Mouse (Mus musculus): ENCODE measurements around the gene Cast. TPM values are rescaled to one million over a fixed set of nuclear protein-coding genes. Genes with fewer than 3 reads are reported as not detected.

The Cast gene
- polyA plus RNA-seq, 1 experiment from 2014 or later, result 24.4 TPM

GRCm38 (mm10) chr13:74807446-74808151, 1.0 kb downstream of the Cast start:
- Histone ChIP-seq H3K9me3 (replicated peaks; ENCODE audit: control insufficient read depth, low read length) (no peaks in the 10 kb centered on the region), H3K4me2 (ENCODE audit: low read depth, low read length) (peak overlapping the region; percentile 94), H3K27ac (replicated peaks; ENCODE audit: low read depth, low read length) (0 out of 2 replicates have a peak overlapping the region, but pooled peaks have one; percentile 8), H3K36me3 (replicated peaks; ENCODE audit: control insufficient read depth, insufficient read depth, low read depth, low read length) (no peaks in the 10 kb centered on the region), H3K4me1 (ENCODE audit: control insufficient read depth, insufficient read depth, low read length) (no peaks in the 10 kb centered on the region), H3K9ac (replicated peaks; ENCODE audit: low read length) (peak overlapping the region; percentile 67), H3K4me3 (ENCODE audit: low read depth, low read length) (peak overlapping the region; percentile 72), H3K27me3 (ENCODE audit: control insufficient read depth, insufficient read depth, low read length) (no peaks in the 10 kb centered on the region)
- under 1% methylated on average over 28 of the region's 31 CpGs for WGBS
- ATAC-seq (replicated peaks; ENCODE audit: insufficient number of reproducible peaks, low FRiP score, low TSS enrichment, low read depth), result peak; percentile 91
- peak; percentile 61 for DNase-seq (ENCODE audit: low spot score)

- no peak overlapping the region for H3K27ac ChIP-seq (replicated peaks; ENCODE audit: low read depth, low read length)
- no peak overlapping the region for H3K9ac ChIP-seq (replicated peaks; ENCODE audit: low read length)
- no peaks in the 10 kb centered on the region for H3K27me3 ChIP-seq (ENCODE audit: control insufficient read depth, insufficient read depth, low read length)
- H3K36me3 ChIP-seq (replicated peaks; ENCODE audit: control insufficient read depth, insufficient read depth, low read depth, low read length), result no peaks in the 10 kb centered on the region
- 53% methylated on average over 5 of the region's 5 CpGs for WGBS
- H3K4me1 ChIP-seq (ENCODE audit: control insufficient read depth, insufficient read depth, low read length), result no peaks in the 10 kb centered on the region
- H3K4me2 ChIP-seq (ENCODE audit: low read depth, low read length), result no peak overlapping the region
- no peaks in the 10 kb centered on the region for H3K9me3 ChIP-seq (replicated peaks; ENCODE audit: control insufficient read depth, low read length)
- no peak for DNase-seq (ENCODE audit: low spot score)
- H3K4me3 ChIP-seq (ENCODE audit: low read depth, low read length), result no peak overlapping the region
- ATAC-seq (replicated peaks; ENCODE audit: insufficient number of reproducible peaks, low FRiP score, low TSS enrichment, low read depth), result no peak
Measured at GRCm38 (mm10) chr13:74806934-74807333, 1.7 kb downstream of the Cast start.

GRCm38 (mm10) chr13:74794435-74794834, 14.2 kb downstream of the Cast start:
- WGBS, result 68% methylated on average over 1 of the region's 1 CpGs
- no peak overlapping the region for H3K4me2 ChIP-seq (ENCODE audit: low read depth, low read length)
- H3K9me3 ChIP-seq (replicated peaks; ENCODE audit: control insufficient read depth, low read length), result no peaks in the 10 kb centered on the region
- no peaks in the 10 kb centered on the region for H3K36me3 ChIP-seq (replicated peaks; ENCODE audit: control insufficient read depth, insufficient read depth, low read depth, low read length)
- ATAC-seq (replicated peaks; ENCODE audit: insufficient number of reproducible peaks, low FRiP score, low TSS enrichment, low read depth) (no peak), DNase-seq (ENCODE audit: low spot score) (no peak)
- H3K27ac ChIP-seq (replicated peaks; ENCODE audit: low read depth, low read length), result no peak overlapping the region
- no peaks in the 10 kb centered on the region for H3K27me3 ChIP-seq (ENCODE audit: control insufficient read depth, insufficient read depth, low read length)
- no peak overlapping the region for H3K9ac ChIP-seq (replicated peaks; ENCODE audit: low read length)
- H3K4me3 ChIP-seq (ENCODE audit: low read depth, low read length), result no peak overlapping the region
- no peaks in the 10 kb centered on the region for H3K4me1 ChIP-seq (ENCODE audit: control insufficient read depth, insufficient read depth, low read length)

- DNase-seq (ENCODE audit: low spot score) (no peak), ATAC-seq (replicated peaks; ENCODE audit: insufficient number of reproducible peaks, low FRiP score, low TSS enrichment, low read depth) (no peak)
- H3K27me3 ChIP-seq (ENCODE audit: control insufficient read depth, insufficient read depth, low read length), result no peaks in the 10 kb centered on the region
- no peak overlapping the region for H3K4me3 ChIP-seq (ENCODE audit: low read depth, low read length)
- WGBS, result 0% methylated on average over 1 of the region's 1 CpGs
- no peak overlapping the region for H3K27ac ChIP-seq (replicated peaks; ENCODE audit: low read depth, low read length)
- no peaks in the 10 kb centered on the region for H3K9me3 ChIP-seq (replicated peaks; ENCODE audit: control insufficient read depth, low read length)
- H3K9ac ChIP-seq (replicated peaks; ENCODE audit: low read length), result no peak overlapping the region
- no peaks in the 10 kb centered on the region for H3K4me1 ChIP-seq (ENCODE audit: control insufficient read depth, insufficient read depth, low read length)
- H3K36me3 ChIP-seq (replicated peaks; ENCODE audit: control insufficient read depth, insufficient read depth, low read depth, low read length), result no peaks in the 10 kb centered on the region
- no peak overlapping the region for H3K4me2 ChIP-seq (ENCODE audit: low read depth, low read length)
Measured at GRCm38 (mm10) chr13:74787681-74788080, 20.9 kb downstream of the Cast start.

- H3K4me2 ChIP-seq (ENCODE audit: low read depth, low read length), result no peak overlapping the region
- no peaks in the 10 kb centered on the region for H3K36me3 ChIP-seq (replicated peaks; ENCODE audit: control insufficient read depth, insufficient read depth, low read depth, low read length)
- ATAC-seq (replicated peaks; ENCODE audit: insufficient number of reproducible peaks, low FRiP score, low TSS enrichment, low read depth) (no peak), DNase-seq (ENCODE audit: low spot score) (no peak)
- WGBS, result 74% methylated on average over 1 of the region's 1 CpGs
- no peak overlapping the region for H3K9ac ChIP-seq (replicated peaks; ENCODE audit: low read length)
- H3K4me1 ChIP-seq (ENCODE audit: control insufficient read depth, insufficient read depth, low read length), result no peaks in the 10 kb centered on the region
- H3K4me3 ChIP-seq (ENCODE audit: low read depth, low read length), result no peak overlapping the region
- no peaks in the 10 kb centered on the region for H3K27me3 ChIP-seq (ENCODE audit: control insufficient read depth, insufficient read depth, low read length)
- no peaks in the 10 kb centered on the region for H3K9me3 ChIP-seq (replicated peaks; ENCODE audit: control insufficient read depth, low read length)
- no peak overlapping the region for H3K27ac ChIP-seq (replicated peaks; ENCODE audit: low read depth, low read length)
Measured at GRCm38 (mm10) chr13:74772151-74772550, 36.5 kb downstream of the Cast start.

- under 1% methylated on average over 21 of the region's 21 CpGs for WGBS
- Histone ChIP-seq H3K36me3 (replicated peaks; ENCODE audit: control insufficient read depth, insufficient read depth, low read depth, low read length) (no peaks in the 10 kb centered on the region), H3K4me1 (ENCODE audit: control insufficient read depth, insufficient read depth, low read length) (no peaks in the 10 kb centered on the region), H3K9ac (replicated peaks; ENCODE audit: low read length) (peak overlapping the region; percentile 57), H3K27me3 (ENCODE audit: control insufficient read depth, insufficient read depth, low read length) (no peaks in the 10 kb centered on the region), H3K4me2 (ENCODE audit: low read depth, low read length) (peak overlapping the region; percentile 49), H3K27ac (replicated peaks; ENCODE audit: low read depth, low read length) (0 out of 2 replicates have a peak overlapping the region, but pooled peaks have one; percentile 28), H3K9me3 (replicated peaks; ENCODE audit: control insufficient read depth, low read length) (no peaks in the 10 kb centered on the region), H3K4me3 (ENCODE audit: low read depth, low read length) (peak overlapping the region; percentile 44)
- DNase-seq (ENCODE audit: low spot score) (peak; percentile 96), ATAC-seq (replicated peaks; ENCODE audit: insufficient number of reproducible peaks, low FRiP score, low TSS enrichment, low read depth) (peak; percentile 99)
Measured at GRCm38 (mm10) chr13:74770480-74770879, 38.1 kb downstream of the Cast start.

GRCm38 (mm10) chr13:74769871-74770270, 38.7 kb downstream of the Cast start:
- H3K27me3 ChIP-seq (ENCODE audit: control insufficient read depth, insufficient read depth, low read length), result no peaks in the 10 kb centered on the region
- 10% methylated on average over 8 of the region's 8 CpGs for WGBS
- H3K4me2 ChIP-seq (ENCODE audit: low read depth, low read length), result peak overlapping the region; percentile 49
- H3K36me3 ChIP-seq (replicated peaks; ENCODE audit: control insufficient read depth, insufficient read depth, low read depth, low read length), result no peaks in the 10 kb centered on the region
- H3K27ac ChIP-seq (replicated peaks; ENCODE audit: low read depth, low read length), result no peak overlapping the region
- H3K9ac ChIP-seq (replicated peaks; ENCODE audit: low read length), result peak overlapping the region; percentile 57
- DNase-seq (ENCODE audit: low spot score) (peak; percentile 2), ATAC-seq (replicated peaks; ENCODE audit: insufficient number of reproducible peaks, low FRiP score, low TSS enrichment, low read depth) (no peak)
- H3K4me3 ChIP-seq (ENCODE audit: low read depth, low read length), result peak overlapping the region; percentile 44
- H3K9me3 ChIP-seq (replicated peaks; ENCODE audit: control insufficient read depth, low read length), result no peaks in the 10 kb centered on the region
- no peaks in the 10 kb centered on the region for H3K4me1 ChIP-seq (ENCODE audit: control insufficient read depth, insufficient read depth, low read length)

- WGBS, result 69% methylated on average over 2 of the region's 2 CpGs
- no peak overlapping the region for H3K4me2 ChIP-seq (ENCODE audit: low read depth, low read length)
- ATAC-seq (replicated peaks; ENCODE audit: insufficient number of reproducible peaks, low FRiP score, low TSS enrichment, low read depth) (no peak), DNase-seq (ENCODE audit: low spot score) (no peak)
- no peaks in the 10 kb centered on the region for H3K9me3 ChIP-seq (replicated peaks; ENCODE audit: control insufficient read depth, low read length)
- no peaks in the 10 kb centered on the region for H3K36me3 ChIP-seq (replicated peaks; ENCODE audit: control insufficient read depth, insufficient read depth, low read depth, low read length)
- H3K27me3 ChIP-seq (ENCODE audit: control insufficient read depth, insufficient read depth, low read length), result no peaks in the 10 kb centered on the region
- H3K27ac ChIP-seq (replicated peaks; ENCODE audit: low read depth, low read length), result no peak overlapping the region
- H3K4me1 ChIP-seq (ENCODE audit: control insufficient read depth, insufficient read depth, low read length), result no peaks in the 10 kb centered on the region
- no peak overlapping the region for H3K4me3 ChIP-seq (ENCODE audit: low read depth, low read length)
- H3K9ac ChIP-seq (replicated peaks; ENCODE audit: low read length), result no peak overlapping the region
Measured at GRCm38 (mm10) chr13:74767186-74767585, 41.4 kb downstream of the Cast start.

All from embryonic facial prominence, embryonic 11.5 days (tissue).